Mouse (Mus musculus) adrenal gland, adult 2 months (tissue): ENCODE results near the gene Notch1. TPM values are rescaled to one million over a fixed set of nuclear protein-coding genes. Genes with fewer than 3 reads are reported as not detected.

Experiments
- DNase-seq: peaks from one replicate; pipeline ENCODE4 v3.0.0; 2021
- polyA plus RNA-seq: library from polyadenylated mRNA; depleted of rRNA; stranded (reverse); fragments of >200 nt; gene quantifications from 2 replicates; pipeline ENCODE4 v1.2.3, GENCODE M21; 2012
- total RNA-seq, 2 experiments: library from RNA; stranded (reverse); gene quantifications; 2 replicates each; pipeline ENCODE4 v1.2.3; 2021

The Notch1 gene
- total and polyA plus RNA-seq, 3 experiments = 17.6 to 37.1 (median 21.1) TPM

DNA sequence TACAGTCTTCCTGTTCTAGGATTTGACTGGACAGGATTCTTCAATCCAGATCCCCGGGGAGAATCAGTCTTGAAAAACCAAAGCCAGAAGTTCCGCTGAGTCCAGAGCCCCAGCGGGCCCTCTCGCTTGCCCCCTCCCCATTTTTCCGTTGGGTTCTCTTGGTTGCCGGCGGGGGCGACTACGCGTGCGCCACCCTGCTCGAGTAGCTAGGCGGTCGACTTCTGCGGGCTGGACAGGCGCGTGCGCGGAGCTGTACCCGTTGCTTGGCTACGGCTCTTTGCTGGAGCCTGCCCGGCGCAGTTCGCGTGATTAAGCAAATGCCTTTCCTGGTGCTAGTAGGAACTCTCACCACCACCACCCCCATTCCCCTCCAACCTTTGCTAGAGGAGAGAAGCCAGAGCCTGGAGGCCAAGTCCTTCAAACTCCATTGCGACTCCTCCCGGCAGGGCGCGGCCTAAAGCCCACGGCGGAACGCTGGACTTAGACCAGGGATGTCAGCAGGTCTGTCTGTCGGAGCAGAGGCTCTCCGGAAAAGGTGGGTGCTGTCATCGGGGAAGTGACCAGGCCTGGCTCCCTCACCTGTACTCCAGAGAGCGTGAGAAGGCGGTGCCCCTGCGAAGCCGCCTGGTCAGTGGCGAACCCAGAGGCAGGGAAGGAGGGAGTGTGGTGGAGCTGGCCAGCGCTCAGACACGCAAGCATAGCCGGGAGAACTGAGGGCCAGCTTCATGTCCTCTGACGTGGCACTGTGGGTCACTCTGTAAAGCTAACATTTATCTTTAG lies 70.6 kb downstream of the Notch1 start:
- DNase-seq = peak; percentile 97

DNA sequence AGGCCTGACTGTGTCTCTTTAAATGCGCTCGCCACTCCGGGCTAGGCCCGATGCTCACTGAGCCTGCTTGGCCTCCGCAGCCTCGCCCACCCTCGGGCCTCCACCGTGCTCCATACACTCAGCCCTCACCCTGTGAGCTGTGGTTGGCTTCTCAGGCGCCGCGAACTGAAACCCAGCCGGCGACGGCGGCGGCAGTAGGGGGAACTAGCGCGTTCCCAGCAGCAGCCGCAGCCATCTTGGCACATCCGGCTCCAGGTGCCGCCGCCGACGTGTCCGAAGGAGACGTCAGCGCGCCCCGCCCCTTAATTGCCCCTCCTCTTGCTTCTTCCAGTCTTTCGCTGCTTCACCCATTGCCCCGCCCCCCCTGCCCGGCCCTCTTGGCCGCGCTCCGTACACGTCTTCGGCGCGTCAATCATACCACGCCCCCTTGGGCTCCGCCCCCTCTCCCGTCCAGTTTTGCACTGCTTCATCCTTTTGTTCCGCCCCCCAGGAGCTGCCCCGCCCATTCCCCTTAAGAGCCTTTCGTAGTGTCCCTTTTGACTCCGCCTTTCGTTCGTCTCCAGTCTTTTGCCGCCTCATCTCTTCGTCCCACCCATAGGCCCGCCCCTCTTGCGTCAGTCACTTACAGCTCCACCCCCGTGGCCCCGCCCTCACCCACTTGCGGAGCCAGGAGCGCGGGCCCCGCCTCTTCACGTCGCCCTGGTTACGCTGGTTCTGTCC lies 71.4 kb downstream of the Notch1 start, which contains the start of gene Sec16a:
Gene Sec16a (minus strand): TSS at position 271 of the 720 bp plus-strand sequence.
- peak; percentile 100 for DNase-seq

DNA sequence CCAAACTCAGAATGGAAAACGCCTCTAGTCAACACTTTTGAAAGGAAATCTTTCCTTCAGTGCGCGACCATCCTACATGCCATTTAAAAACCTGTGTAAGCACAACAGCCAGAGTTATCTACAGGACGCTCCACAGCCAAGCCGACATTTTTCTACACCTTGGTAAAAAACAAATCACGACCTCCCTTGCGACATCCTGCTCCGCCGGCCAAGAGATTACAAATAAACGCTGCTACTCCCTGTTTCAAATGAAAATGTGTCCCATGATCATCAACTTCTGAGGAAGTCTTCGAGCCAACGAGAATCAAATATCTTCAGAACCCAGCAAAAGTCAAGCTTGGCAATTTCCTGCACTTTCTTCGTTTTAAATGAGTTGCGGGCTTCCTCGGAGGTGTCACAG lies 72.1 kb downstream of the Notch1 start:
- peak; percentile 54 for DNase-seq

DNA sequence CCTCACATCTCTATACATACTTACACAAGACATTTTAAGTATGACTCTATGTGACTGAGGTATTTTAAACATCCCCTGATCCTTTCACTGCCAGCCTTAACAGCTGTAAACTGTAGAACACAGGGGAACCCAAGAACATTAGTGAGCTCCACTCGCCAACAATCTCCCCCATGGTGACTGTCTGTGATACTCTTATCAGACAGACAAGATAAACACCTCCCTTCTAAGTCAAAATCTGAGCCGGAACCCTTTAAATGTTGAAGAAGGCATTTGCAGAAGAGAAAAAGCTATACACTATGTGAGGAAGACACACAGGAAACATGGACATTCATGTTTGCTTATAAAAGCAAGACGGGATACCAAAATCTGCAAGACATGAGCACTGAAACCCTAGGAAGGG lies 72.6 kb downstream of the Notch1 start:
- DNase-seq = no peak

DNA sequence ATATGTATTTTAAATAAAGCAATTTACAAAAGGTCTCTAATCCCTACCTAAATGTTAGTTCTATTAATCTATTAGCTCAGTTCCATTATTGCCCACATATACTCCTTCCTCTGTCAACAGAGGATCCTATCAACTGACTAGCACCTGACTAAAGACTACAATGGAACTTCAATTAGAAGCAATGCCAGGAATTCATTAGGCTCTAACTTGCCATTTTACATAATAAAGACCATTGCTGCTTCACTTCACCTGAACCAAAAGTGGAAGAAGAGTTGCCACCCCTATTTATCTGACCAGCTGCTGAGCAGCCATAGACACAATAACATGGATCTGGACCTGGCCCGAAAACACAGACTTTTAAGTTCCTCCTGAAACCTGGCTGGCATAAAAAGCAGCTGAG lies 73.6 kb downstream of the Notch1 start:
- DNase-seq = no peak

DNA sequence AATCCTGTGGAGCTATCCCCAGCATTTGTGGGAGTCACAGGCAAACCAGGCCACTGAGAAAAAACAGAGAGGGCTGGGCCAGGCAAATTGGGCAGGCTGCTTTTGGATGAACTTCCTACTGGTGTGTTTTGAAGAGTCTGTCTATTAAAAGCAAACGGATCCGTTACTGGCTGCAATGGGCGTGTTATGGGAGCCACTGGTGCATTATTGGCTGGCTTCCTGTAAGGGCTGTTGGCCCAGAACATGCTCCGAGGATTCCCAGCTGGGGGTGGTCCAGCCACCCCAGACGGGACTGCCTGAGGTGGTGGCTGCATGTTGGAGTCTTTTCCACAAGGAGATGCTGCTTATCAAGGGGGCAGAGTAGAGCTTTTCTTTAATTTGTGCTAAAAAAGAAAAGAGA lies 74.8 kb downstream of the Notch1 start:
- DNase-seq = no peak

DNA sequence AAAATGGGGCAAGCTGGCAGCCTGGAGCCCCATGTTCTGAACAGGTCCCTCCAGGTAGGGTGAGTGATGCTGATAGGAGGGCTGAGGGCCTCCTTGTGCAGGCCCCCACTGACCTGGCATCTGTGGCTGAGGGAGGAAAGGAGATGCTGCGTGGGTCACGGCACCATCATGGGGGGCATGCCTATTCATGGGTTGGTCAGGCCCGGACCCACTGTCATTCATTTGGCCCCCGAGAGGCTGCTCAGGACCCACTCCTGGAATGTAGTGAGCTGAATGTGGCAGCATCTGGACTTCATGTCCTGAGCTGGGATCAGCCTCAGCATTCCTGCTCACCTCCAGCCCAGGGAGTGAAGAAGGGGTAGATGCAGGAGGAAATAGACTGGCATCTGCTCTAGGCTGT lies 75.2 kb downstream of the Notch1 start:
- DNase-seq = no peak

DNA sequence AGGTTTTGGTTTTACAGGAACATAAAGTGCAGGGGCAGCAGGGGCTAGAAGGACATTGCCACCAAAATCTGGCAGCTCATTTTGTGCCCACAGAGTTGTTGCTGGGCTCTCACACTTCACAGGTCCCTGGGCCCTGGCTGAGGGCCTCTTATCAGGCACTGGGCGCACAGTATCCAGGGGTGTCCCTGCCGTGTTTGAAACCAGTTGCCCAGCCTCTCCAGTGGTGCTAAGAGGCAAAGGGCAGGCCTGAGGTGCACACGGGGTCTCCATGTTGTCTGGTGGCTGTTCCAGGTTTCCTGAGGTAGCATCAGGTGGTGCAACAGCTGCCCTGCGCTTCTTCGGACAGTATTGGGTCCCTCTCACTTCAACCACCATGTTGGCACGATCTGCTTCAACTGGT lies 76.8 kb downstream of the Notch1 start:
- no peak for DNase-seq

DNA sequence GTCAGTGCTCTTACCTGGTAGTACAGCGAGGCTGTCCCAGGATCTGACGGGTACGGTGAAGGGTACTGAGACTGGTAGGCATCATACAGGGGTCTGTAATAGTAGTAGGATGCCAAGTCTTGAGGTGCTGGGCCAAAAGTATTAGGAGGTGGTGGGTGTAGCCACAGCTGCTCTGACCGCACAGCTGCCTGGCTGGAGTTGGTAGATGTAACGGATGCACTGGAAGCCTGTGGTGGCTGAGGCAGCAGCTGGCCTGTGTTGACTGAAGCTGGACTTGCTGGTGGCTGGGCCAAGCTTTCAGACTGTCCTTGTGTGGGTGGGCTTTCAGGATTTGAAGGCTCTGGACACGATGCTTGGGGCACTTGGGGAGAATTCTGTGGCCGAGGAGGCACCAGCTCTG lies 78.1 kb downstream of the Notch1 start:
- DNase-seq = no peak

DNA sequence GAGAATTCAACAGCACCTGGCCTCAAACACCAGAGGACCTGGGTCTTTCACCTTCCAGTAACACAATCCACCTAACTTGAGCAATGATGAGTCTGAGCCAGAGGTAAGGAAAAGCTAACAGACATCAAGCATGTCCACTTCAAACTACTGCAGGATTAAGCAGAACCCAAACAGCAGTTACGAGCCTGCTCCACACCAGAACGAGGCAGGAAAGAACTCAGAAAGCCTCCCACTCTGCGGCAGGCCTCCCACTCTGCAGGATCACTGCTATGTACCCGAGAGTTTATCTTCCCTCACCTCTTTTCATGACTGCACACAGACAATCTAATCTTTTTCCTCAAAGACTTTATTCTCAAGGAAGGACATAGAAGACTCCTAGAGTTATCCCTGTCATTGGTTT lies 79.2 kb downstream of the Notch1 start:
- DNase-seq = no peak

DNA sequence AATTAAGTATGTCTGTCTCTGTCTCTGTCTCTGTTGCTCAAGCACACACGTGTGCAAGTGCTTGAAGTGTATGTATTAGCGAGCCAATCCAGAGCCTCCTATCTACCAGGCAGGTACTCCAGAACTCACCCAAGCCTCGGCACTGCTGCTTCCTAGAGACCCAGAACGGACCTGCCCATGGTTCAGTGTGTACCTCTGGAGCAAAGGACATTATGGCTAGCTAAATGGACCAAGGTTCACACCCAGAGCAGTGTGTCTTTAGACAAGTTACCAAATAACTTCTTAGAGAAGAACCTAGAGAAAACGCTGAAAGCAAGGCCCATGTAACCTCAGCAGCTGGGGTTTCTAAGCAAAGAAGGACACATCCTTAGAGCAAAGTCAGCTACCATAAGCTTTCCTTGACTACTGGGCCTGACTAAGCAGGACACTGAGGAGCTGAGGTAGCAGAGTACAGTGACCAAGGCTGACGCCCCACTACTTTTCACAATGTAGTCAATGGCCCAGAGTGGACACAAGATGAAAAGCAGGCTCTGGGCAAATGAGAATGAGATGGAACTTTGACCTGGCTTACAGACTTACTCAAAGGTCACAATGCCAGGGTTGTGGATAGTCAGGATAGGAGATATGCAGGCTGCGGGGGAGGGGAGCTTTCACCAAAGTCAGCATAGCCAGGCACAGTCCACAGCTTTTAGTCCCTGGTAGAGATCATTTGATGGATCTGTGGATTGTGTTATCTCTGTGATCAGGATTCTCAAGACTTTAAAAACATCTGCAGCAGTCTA lies 81.5 kb downstream of the Notch1 start:
- no peak for DNase-seq

DNA sequence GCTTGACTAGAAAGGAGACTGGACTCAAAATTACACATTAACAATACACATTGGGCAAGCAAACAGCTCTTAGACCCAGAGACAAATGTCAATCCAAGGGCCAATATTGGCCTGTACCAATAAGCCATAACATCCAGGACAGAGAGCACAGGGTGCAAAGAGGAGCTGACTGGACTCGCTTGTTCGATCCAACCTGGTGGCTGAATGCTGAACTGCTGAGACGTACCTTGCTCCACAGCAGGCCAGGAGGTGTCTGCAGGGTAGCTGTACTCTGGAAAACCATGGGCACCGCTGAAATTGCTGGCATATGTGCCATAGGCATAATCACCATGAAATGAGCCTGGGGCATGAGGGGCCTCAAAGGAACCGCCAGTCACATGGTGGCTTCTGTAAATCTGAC lies 86.6 kb downstream of the Notch1 start:
- no peak for DNase-seq

DNA sequence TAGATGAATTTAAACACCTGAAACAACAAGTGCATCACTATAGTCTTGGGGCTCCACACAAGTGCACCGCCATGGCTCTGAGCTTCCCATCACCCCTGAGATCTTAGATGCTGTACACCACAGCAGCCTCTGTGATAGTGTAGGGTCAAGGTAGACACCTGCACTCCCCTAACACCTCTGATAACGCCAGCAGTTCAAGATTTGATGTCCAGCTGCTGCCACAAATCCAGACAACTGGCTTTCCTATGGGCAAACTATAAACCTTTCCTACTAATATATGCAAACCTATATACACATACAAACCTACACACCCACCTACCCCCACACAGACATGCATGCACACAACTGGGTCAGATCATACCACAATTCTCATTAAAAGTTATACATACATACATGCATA lies 91.9 kb downstream of the Notch1 start:
- DNase-seq = no peak

DNA sequence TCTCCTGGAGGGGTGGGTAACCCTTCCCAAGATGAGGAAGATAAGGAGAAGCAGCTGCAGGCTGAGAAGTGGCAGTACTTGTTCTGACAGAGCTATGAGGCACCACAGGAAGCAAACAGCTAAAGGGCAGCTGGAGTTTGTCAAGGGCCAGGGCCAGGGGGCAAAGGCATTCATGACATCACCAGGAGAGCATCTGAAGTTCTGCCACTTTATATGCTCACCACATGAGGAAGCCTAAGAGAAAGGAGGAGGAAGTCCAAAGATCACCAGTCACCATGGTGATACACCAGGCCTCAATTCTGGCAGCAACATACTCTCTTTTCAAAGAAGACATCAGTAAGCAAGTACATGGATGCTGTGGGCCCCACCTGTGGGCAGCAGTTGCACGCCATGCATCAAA lies 93.4 kb downstream of the Notch1 start:
- no peak for DNase-seq

DNA sequence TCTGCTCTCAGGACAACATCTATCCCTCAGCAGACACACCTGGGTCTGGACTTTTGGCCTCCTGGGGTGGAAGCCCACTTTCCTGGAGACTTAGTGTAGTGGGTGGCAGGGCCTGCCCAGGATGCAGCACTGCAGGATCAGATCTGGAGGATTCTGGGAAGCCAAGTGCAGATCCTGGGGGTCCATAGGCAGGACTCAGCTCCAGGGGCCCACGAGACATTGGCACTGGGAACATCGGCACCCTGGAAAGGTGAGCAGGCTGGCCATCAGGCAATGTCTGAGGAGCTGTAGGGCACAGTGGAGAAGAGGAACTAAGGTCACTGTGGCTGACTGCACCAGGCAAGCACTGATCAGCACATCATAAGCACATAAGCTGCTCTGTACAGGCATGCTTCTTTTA lies 94.5 kb downstream of the Notch1 start:
- no peak for DNase-seq

DNA sequence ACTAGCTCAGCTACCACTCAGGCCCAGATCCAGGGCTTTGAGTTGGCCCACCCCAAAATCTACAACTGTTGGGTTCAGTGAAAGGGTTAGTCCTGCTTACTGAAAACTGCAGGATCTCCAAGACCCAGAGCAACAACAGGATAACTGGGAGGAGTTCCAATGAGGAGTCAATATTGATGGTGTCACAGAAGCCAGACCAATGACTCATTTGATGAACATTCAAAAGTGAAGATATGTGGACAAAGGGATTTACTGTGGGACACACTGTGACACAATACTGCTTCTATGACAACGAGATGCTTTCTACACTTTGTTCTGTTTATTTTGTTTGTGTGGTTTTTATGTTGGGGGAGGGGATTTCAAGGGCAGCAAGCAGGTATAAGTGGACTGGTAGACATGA lies 98.3 kb downstream of the Notch1 start:
- DNase-seq = no peak

DNA sequence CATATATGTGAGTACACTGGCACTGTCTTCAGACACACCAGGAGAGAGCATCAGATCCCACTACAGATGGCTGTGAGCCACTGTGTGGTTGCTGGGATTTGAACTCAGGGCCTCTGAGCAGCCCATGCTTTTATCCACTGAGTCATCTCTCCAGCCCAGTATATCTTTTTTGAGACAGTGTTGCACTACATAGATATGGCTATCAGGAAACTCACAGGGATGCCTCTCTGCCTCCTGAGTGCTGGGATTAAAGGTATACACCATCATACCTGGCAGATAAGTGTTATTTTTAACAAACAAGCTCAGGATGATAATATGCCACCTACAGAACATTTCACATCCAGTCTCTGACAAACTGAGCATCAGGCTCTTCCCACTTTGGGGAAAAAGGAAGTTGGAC lies 99.4 kb downstream of the Notch1 start:
- DNase-seq = no peak

DNA sequence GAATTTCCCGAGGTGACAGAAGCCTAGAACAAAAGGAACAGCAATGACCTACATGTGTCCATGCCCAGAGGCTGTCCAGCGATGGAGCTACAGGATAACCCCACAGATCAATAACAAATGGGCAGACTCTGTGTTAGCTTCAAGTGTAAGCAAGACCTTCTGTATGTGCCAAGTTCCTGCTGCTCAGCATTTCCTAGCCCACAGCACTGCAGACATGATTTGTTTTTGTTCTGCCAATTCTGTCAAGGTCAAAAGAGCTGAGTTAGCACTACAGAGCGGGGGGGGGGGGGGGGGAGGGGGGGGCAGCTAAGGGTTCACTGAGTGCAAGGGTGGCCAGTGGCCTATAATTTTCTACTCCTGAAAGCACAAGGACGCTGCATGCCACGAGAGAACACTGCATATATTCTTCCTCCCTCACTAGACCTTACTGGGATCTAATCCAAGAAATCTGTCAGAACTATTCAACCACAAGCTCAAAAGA lies 105.5 kb downstream of the Notch1 start:
- peak; percentile 75 for DNase-seq

DNA sequence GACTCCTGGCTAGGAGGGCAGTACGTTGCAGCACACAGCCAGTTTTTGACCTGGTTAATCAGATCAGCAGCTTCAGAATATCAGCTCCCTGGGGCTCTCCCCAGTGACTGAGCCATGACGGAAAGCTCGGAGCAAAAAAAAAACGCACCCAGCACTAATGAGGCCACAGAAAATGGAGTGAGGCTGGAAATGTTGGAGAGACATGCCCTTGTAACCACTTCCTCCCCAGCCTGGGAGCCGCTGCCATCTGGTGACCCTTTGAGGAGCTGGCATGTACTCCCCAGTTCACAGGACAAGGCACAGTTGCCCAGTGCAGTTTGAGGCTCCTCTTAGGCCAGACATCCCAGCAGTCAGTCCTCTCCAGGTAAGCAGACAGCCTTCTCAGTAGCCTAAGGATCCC lies 106.4 kb downstream of the Notch1 start:
- no peak for DNase-seq

DNA sequence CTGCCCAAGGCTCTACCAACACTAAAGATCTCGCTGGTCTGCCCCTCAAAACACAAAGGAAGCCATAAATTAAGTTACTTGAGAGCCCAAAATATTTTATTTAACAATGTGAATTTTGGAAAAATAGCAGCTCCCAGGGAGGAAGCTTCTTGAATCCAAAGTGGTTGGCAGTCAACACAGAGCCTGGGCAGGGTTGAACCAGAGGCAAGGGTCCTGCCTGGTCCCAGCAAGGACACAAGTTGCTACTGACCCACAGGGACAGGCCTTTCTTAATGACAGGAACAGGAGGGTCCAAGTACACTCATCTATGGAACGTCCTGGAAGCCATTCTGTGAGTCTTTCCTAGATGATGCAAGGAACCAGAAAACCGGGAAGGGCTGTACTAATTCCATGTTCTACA lies 107.1 kb downstream of the Notch1 start:
- DNase-seq = no peak

DNA sequence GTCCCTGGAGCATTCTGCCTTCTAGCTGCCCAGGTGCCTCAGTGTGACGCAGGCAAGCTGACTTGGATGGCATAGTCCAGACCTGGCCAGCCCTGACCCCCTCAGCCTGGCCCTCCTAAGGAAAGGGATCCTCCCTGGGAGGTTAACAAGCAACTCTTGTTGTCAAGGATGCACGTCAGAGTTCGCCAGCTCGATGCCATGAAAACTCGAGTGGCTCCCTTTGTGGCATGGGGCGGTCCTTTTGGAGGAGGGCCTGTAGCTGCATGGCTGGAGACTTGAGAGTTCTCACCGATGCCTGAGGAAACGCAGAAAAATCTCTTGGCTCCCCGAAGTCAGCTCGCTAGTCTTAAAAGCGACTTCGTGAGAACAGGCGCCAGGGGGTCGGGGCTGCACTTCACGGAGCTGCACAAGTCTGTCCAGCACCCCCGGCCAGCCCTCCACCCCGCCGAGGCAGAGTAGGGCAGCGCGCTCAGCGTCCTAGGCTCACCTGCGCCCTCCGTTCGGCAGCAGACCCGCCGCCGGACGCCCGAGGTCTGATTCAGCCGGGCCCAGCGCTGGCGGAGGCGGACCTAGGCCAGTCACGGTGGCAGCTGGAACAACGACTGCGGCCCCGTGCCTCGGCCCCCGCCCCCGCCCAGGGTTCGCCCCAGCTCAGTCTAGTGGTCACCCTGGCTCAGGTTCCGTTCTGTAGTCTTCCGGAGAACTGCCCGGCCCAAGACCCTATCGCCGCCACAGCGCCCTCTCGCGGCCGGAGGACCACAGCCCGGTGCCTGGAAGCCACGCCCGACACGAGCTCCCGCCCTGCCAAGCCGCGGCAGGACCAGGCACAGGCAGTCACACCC lies 107.7 kb downstream of the Notch1 start, which contains the start of gene Inpp5e:
Gene Inpp5e (minus strand): TSS at position 689 of the 842 bp plus-strand sequence.
- DNase-seq = peak; percentile 99
